Mouse (Mus musculus) limb, embryonic 10.5 days (tissue): ENCODE measurements around the gene Slc25a22. TPM values are rescaled to one million over a fixed set of nuclear protein-coding genes. Genes with fewer than 3 reads are reported as not detected.

Experiments
- DNase-seq: peaks from one replicate; pipeline ENCODE4 v3.0.0-alpha.2; 2017; ENCODE audit warnings: low spot score
- H3K27ac ChIP-seq: fragments of 300-500 bp; sonication (generic); 2 replicates; pipeline ENCODE4 v1.5.1; 2016; ENCODE audit warnings: mild to moderate bottlenecking
- H3K27me3 ChIP-seq: fragments of 300-500 bp; sonication (generic); 2 replicates; pipeline ENCODE4 v1.6.1; 2016; ENCODE audit warnings: low read depth, mild to moderate bottlenecking; ENCODE audit not compliant: poor library complexity, severe bottlenecking
- H3K36me3 ChIP-seq: fragments of 300-500 bp; sonication (generic); 2 replicates; pipeline ENCODE4 v1.6.1; 2016; ENCODE audit warnings: mild to moderate bottlenecking, moderate library complexity
- H3K4me1 ChIP-seq: fragments of 300-500 bp; sonication (generic); 2 replicates; pipeline ENCODE4 v1.6.1; 2016
- H3K4me3 ChIP-seq: fragments of 300-500 bp; sonication (generic); 2 replicates; pipeline ENCODE4 v1.5.1; 2016; ENCODE audit warnings: mild to moderate bottlenecking, moderate library complexity
- H3K9me3 ChIP-seq: fragments of 300-500 bp; sonication (generic); replicated peaks from 2 replicates; pipeline ENCODE4 v1.6.1; 2016; ENCODE audit warnings: mild to moderate bottlenecking
- WGBS: fragments of 180-500 bp; shearing (Covaris S2); methylation state at CpG from one replicate; pipeline ENCODE4 v1.1.7; 2016; 5-methylcytosine and 5-hydroxymethylcytosine counted together
- polyA plus RNA-seq: library from polyadenylated mRNA; unstranded; fragments of >200 nt; fragmentation: Nextera tagmentation; extraction: Ambion mirVana; gene quantifications from 2 replicates; pipeline ENCODE4 v1.2.1, GENCODE M21; 2016

The Slc25a22 gene
- polyA plus RNA-seq, 1 experiment from 2014 or later, result 43.6 TPM

DNA sequence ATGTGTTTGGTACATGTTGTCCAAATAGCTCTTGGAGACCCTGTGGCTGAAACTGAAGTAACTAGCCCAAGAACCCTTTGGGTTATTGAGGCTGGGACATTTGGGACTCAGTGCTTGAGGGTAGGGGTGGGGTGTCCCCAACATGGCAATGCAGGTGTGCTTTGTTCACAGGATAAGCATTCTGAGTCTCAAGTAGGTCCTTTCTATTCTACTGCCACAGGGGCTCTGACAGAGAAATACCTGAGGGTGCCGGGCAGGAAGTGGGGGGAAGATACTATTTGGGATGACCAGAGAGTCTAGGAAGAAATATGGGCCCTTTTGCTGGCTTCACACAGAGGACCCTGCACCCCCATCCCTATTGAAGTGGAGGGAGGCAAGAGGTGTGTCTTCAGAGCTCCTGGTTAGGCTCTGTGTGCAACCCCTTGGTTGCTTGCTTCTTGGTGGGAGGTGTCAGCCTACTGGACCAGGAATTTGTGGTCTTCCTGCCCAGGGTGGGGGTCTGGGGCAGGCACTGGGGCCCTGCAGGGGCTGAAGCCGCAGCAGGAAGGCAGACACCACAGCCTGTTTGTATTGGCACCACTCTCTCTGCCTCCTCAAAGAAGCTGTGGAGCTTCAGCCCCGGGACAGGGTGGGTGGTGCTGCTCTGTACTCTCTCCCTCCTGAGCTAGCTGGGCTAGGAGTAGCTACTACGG is 40.0 kb upstream of the Slc25a22 start:
- Histone ChIP-seq H3K4me3 (no peak overlapping the region), H3K9me3 (no peaks in the 10 kb centered on the region), H3K27me3 (peaks cover 23% of the 10 kb centered on the region), H3K36me3 (peaks cover 2% of the 10 kb centered on the region), H3K27ac (no peak overlapping the region), H3K4me1 (peaks cover 68% of the 10 kb centered on the region)
- DNase-seq, result no peak
- 74% methylated on average over 4 of the region's 4 CpGs for WGBS

DNA sequence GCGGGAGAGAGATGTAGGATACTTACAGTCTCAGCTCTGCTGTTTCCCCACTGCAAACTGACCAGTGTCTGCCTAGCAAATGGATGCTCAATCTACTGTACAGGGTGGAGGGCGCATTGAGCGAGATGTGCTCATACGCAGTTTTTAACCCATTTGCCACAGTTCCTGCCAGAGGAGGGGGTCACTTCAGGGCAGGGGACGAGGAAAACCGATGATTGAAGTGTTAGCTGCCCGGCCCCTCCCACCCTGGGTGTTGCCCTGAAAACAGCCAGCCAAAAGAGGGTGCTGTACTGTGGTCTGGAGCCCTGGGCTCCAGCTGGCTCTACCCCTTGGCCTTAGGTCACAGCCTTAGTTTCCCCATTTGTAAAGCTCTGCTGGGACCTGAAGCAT is 39.3 kb upstream of the Slc25a22 start:
- H3K4me3 ChIP-seq, result peak overlapping the region; percentile 86
- H3K9me3 ChIP-seq, result no peaks in the 10 kb centered on the region
- H3K4me1 ChIP-seq, result peaks cover 61% of the 10 kb centered on the region
- WGBS, result 18% methylated on average over 7 of the region's 7 CpGs
- H3K36me3 ChIP-seq, result peaks cover 10% of the 10 kb centered on the region
- H3K27me3 ChIP-seq, result peaks cover 15% of the 10 kb centered on the region
- no peak for DNase-seq
- peak overlapping the region; percentile 98 for H3K27ac ChIP-seq

DNA sequence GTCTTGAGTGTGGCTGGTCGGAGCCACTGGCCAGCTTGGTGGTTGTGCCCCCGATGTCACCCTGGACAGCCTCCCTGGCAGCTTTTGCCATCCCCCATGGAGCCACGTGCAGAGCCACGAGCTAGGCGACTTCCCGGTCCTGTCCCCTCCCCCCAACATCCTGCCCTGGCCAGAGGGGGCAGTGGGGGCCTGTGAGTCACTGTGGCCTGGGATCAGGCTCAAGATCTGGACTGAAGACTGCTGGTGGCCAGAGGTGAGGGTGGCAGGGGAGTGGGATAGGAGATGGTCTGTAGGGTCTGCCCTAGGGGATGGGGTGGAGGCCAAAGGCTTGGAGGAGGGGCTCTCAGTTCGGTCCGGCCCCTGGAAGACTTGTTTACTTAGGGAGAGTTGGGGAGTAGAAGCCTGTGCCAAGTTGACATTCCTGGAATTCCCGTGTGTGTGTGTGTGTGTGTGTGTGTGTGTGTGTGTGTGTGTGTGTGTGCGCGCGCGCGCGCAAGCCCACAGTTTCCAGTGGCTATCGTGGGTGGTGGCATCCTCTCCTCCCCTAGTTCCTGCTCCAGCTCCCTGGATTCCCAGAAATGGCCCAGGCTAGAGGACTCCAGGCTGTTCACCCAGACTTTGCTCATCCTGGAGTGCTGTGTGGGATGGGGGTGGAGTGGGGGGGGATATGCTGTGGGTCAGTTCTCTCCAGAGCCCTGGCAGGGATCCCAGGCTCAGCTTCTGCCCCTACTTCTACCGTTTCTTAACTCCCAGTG is 38.7 kb upstream of the Slc25a22 start:
- Histone ChIP-seq H3K27me3 (peaks cover 10% of the 10 kb centered on the region; the same call in 1 of the 2 replicates), H3K9me3 (no peaks in the 10 kb centered on the region), H3K36me3 (peaks cover 14% of the 10 kb centered on the region), H3K4me3 (peak overlapping the region; percentile 86), H3K4me1 (peaks cover 55% of the 10 kb centered on the region), H3K27ac (peak overlapping the region; percentile 98)
- 1% methylated on average over 11 of the region's 17 CpGs for WGBS
- peak; percentile 76 for DNase-seq

DNA sequence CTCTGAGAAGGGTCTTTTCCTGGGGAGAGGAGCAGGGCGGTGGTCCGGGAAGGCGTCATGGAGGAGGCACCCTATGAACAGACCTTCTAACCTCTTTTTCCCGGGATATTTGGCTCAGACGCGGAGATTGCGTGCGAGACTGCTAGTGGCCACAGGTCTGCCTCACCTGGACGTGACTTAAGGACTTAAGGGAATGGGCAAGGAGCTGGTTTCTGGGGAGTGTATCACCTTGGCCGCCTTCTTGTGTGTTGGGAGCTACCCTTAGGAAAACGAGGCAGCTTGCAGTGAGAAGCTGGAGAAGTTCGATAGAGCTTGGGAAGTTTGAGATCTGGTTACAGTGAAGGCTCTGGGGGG is 38.1 kb upstream of the Slc25a22 start:
- DNase-seq, result no peak
- H3K4me3 ChIP-seq, result peak overlapping the region; percentile 86
- peak overlapping the region; percentile 98 for H3K27ac ChIP-seq
- H3K9me3 ChIP-seq, result no peaks in the 10 kb centered on the region
- H3K4me1 ChIP-seq, result peaks cover 49% of the 10 kb centered on the region
- peaks cover 20% of the 10 kb centered on the region for H3K36me3 ChIP-seq
- H3K27me3 ChIP-seq, result peaks cover 4% of the 10 kb centered on the region; the same call in 1 of the 2 replicates
- 2% methylated on average over 12 of the region's 12 CpGs for WGBS

DNA sequence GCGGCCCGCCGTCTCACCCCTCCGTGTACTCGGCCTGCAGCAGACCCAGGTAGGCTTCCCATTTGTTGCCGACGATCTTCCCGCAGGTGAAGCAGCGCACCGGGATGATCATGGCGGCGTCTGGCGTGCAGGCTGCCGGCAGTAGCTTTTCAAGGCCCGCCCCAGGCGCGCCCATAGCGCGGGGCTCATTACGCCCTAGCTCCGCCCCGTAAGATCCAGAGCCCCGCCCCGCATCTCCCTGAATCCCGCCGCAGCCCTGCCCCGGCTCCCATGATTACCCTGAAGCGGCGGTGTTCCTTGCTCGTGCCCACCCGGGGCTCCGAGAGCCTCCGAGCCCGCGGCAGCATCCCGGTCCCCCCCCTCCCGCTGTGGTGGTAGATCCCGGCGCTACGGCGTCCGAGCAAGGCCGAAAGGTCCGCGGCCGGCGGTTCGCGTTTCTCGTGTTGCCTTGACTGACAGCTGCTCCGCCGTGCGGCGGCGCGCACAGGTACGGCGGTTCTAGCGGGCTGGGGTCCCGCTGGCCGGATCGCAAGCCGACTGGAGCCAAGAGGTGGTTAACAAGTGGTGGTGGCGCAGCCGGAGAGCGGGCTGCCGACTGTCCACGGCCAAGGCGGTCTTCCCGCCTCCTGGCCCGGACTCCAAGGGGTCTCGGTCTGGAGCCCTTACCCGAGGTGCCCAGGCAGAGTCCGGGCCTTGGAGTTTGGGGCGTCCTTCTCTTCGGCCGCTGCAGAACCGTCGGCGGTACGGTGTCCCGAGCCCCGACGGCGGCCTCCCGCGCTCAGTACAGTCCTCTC is 37.5 kb upstream of the Slc25a22 start, which contains the start of the genes Polr2l and Tspan4:
Polr2l (minus strand) TSS at position 122 of the 794 bp plus-strand sequence.
Tspan4 (plus strand) TSS at position 230 of the 794 bp plus-strand sequence.
- Histone ChIP-seq H3K4me1 (peaks cover 48% of the 10 kb centered on the region), H3K36me3 (peaks cover 26% of the 10 kb centered on the region), H3K9me3 (no peaks in the 10 kb centered on the region), H3K4me3 (peak within 1 kb of the TSS; percentile 86), H3K27ac (peak within 1 kb of the TSS; percentile 98), H3K27me3 (0 out of 2 replicates have a peak, but pooled peaks cover 4% of the 10 kb centered on the region)
- under 1% methylated on average over 87 of the region's 87 CpGs for WGBS
- peak; percentile 91 for DNase-seq

DNA sequence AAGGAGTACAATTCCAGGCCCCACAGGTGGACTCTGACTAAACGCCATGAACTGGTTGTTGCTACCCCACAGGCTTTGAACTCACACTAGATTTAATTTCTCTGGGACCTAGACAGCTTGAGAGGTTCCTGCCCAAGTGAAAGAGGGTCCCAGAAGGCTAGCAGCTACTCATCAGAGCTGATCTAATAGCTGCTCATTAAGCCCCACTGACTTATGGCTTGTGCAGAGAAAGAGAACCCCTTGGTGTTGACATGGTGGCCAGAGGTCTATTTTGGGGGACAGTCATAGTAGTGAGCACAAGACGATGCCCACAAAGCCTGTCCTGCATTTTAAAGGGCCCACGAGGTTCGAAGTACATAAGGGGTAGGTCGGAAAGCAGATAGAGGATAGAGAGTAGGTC is 36.5 kb upstream of the Slc25a22 start:
- 0 out of 2 replicates have a peak overlapping the region, but pooled peaks have one; percentile 98 for H3K27ac ChIP-seq
- H3K27me3 ChIP-seq, result 0 out of 2 replicates have a peak, but pooled peaks cover 4% of the 10 kb centered on the region
- peaks cover 59% of the 10 kb centered on the region for H3K4me1 ChIP-seq
- no peaks in the 10 kb centered on the region for H3K9me3 ChIP-seq
- peaks cover 36% of the 10 kb centered on the region for H3K36me3 ChIP-seq
- DNase-seq, result no peak
- WGBS, result 10% methylated on average over 5 of the region's 5 CpGs
- H3K4me3 ChIP-seq, result peak overlapping the region; percentile 86

DNA sequence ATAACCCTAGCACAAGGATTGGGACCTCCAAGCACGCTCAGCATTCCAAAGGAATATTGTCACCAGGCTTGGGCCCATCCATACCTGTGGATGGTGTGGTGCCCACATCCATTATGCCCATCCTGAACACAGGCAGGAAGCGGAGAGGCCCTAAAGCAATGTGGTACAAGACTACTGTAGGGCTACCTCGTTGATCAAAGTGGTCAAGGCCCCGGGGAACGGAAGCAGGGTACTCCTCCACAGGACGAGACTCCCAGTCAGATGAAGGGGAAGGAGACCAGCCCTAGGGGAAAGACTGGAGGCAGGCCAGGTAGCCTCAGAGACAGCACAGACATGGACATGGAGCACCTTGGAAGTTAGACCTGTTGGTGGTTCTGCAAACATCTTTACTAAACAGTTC is 35.1 kb upstream of the Slc25a22 start:
- no peak overlapping the region for H3K4me3 ChIP-seq
- no peaks in the 10 kb centered on the region for H3K9me3 ChIP-seq
- DNase-seq, result no peak
- 0 out of 2 replicates have a peak, but pooled peaks cover 4% of the 10 kb centered on the region for H3K27me3 ChIP-seq
- 88% methylated on average over 6 of the region's 6 CpGs for WGBS
- peaks cover 38% of the 10 kb centered on the region for H3K36me3 ChIP-seq
- no peak overlapping the region for H3K27ac ChIP-seq
- H3K4me1 ChIP-seq, result peaks cover 66% of the 10 kb centered on the region

DNA sequence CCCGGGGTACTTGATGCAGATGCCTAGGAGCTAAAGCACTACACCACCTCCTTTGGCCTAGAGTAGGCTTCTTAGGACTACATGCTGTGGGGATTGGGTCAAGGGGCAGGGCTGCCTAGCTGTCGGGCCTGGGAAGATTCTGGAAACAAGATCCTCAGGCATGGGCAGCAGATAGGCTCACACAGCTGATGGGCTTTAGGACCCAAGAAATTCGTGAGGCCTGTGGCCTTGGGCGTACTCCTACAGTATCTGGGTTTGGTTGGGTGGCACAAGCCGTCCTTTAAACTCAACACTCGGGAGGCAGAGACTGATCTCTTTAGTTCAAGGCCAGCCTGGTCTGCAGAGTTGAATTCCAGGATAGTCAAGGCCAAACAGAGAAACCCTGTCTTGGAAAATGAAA is 34.5 kb upstream of the Slc25a22 start:
- H3K9me3 ChIP-seq, result no peaks in the 10 kb centered on the region
- WGBS, result 91% methylated on average over 6 of the region's 6 CpGs
- H3K27me3 ChIP-seq, result 0 out of 2 replicates have a peak, but pooled peaks cover 4% of the 10 kb centered on the region
- H3K27ac ChIP-seq, result no peak overlapping the region
- DNase-seq, result no peak
- H3K4me3 ChIP-seq, result no peak overlapping the region
- H3K4me1 ChIP-seq, result peaks cover 66% of the 10 kb centered on the region
- H3K36me3 ChIP-seq, result peaks cover 38% of the 10 kb centered on the region

DNA sequence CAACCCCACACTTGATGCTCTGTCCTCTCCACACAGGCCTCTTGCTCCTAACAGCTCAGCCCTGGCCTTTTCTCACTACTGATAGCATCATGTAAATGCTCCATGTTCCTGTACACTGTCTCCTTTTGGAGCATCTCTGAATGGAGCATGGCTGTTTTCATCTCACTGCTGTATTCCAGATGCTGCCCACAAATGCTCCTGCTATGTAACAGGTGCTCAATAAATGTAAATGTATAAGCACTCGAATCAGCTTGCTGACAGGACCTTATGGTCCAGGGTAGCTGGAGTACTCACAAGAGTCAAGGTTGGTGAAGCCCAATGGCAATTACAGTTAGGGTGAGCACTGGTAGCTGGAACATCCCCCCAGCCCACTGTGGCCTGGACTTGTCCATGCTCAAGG is 33.5 kb upstream of the Slc25a22 start:
- no peak overlapping the region for H3K4me3 ChIP-seq

DNA sequence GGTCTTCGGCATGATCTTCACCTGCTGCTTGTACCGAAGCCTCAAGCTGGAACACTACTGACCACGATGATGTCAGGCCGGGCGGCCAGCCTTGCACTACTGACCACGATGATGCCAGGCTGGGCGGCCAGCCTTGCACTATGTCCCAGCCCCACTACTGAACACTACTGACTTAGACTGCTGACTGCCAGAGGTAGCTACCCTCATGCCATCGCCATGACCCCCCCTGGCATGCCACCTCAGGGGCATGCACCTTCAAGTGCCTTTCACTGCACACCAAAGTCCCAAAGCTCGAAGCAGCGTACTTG is 32.9 kb upstream of the Slc25a22 start:
- Histone ChIP-seq H3K27ac (no peak overlapping the region), H3K4me3 (no peak overlapping the region), H3K36me3 (peaks cover 38% of the 10 kb centered on the region), H3K4me1 (peaks cover 64% of the 10 kb centered on the region), H3K9me3 (no peaks in the 10 kb centered on the region), H3K27me3 (peaks cover 13% of the 10 kb centered on the region)
- 93% methylated on average over 10 of the region's 10 CpGs for WGBS
- no peak for DNase-seq

More for the DNA sequence above, 33.5 kb upstream of the Slc25a22 start:
- H3K4me1 ChIP-seq, result peaks cover 65% of the 10 kb centered on the region
- 93% methylated on average over 1 of the region's 1 CpGs for WGBS
- H3K36me3 ChIP-seq, result peaks cover 38% of the 10 kb centered on the region
- peaks cover 9% of the 10 kb centered on the region for H3K27me3 ChIP-seq
- H3K27ac ChIP-seq, result no peak overlapping the region
- H3K9me3 ChIP-seq, result no peaks in the 10 kb centered on the region
- DNase-seq, result no peak

DNA sequence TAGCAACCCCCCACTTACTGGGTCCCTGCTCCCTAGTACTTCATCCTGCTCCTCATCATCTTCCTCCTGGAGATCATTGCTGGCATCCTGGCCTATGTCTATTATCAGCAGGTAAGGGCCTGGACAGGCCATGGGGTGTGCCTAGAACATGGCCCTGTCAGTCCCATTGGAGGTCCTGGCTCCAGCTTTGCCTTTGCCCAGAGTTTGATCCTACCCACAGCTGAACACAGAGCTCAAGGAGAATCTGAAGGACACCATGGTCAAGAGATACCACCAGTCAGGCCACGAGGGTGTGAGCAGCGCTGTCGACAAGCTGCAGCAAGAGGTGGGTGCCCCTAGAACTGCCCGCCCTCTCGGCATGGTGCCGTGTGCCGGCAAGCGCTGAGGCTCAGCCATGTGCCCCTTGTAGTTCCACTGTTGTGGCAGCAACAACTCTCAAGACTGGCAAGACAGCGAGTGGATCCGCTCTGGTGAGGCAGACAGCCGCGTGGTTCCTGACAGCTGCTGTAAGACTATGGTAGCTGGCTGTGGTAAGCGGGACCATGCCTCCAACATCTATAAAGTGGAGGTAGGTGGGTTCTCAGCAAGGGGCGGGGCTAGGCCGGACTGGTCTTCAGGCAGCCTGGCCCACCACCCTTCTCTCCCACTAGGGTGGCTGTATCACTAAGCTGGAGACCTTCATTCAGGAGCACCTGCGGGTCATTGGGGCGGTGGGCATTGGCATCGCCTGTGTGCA is 32.4 kb upstream of the Slc25a22 start:
- Histone ChIP-seq H3K9me3 (no peaks in the 10 kb centered on the region), H3K27ac (peak overlapping the region; percentile 92), H3K36me3 (peaks cover 38% of the 10 kb centered on the region), H3K27me3 (peaks cover 19% of the 10 kb centered on the region), H3K4me1 (peaks cover 64% of the 10 kb centered on the region), H3K4me3 (0 out of 2 replicates have a peak overlapping the region, but pooled peaks have one; percentile 2)
- WGBS, result 92% methylated on average over 18 of the region's 18 CpGs
- DNase-seq, result no peak

DNA sequence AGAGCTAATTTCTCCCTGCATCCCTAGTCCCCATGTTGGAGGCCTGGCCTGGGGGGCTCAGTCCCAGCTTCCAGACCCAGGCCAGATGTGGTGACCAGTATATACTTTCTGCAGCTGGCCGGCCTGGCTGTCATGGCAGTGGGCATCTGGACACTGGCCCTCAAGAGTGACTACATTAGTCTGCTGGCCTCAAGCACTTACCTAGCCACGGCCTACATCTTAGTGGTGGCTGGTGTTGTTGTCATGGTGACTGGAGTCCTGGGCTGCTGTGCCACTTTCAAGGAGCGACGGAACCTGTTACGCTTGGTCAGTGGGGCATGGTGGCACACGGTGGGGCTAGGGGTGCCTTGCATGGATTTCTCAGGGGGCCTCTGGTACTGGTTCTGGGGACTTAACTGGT is 31.7 kb upstream of the Slc25a22 start:
- peaks cover 38% of the 10 kb centered on the region for H3K36me3 ChIP-seq
- WGBS, result 91% methylated on average over 6 of the region's 6 CpGs
- H3K27ac ChIP-seq, result peak overlapping the region; percentile 92
- peaks cover 26% of the 10 kb centered on the region for H3K27me3 ChIP-seq
- no peaks in the 10 kb centered on the region for H3K9me3 ChIP-seq
- H3K4me1 ChIP-seq, result peaks cover 69% of the 10 kb centered on the region
- no peak for DNase-seq
- H3K4me3 ChIP-seq, result peak overlapping the region; percentile 81
